Mouse (Mus musculus) kidney, postnatal 0 days (tissue): ENCODE measurements at regions not wholly inside any gene's neighbourhood (a gene's known extent, or its start where the extent isn't known, plus 50 kb on each side); places are given as distances from the start of the nearest gene placed in this dataset.

Experiments
- ATAC-seq: fragments of 200-750 bp; cut with Nextera tagmentation; replicated peaks from 2 replicates; pipeline ENCODE4 v1.8.0; 2017; ENCODE audit warnings: low read depth, moderate number of reproducible peaks, moderate TSS enrichment, moderate library complexity; ENCODE audit not compliant: low FRiP score
- DNase-seq: peaks from one replicate; pipeline ENCODE4 v3.0.0-alpha.2; 2016; ENCODE audit warnings: low spot score
- H3K27ac ChIP-seq: fragments of 300-500 bp; sonication (generic); 2 replicates; pipeline ENCODE4 v1.5.1; 2014; ENCODE audit warnings: mild to moderate bottlenecking
- H3K27me3 ChIP-seq: fragments of 300-500 bp; sonication (generic); 2 replicates; pipeline ENCODE4 v1.6.1; 2014; ENCODE audit warnings: low read length, mixed read lengths; ENCODE audit not compliant: insufficient read depth
- H3K36me3 ChIP-seq: fragments of 300-500 bp; sonication (generic); 2 replicates; pipeline ENCODE4 v1.6.1; 2014; ENCODE audit warnings: low read length, mixed read lengths; ENCODE audit not compliant: insufficient read depth
- H3K4me1 ChIP-seq: fragments of 300-500 bp; sonication (generic); replicated peaks from 2 replicates; pipeline ENCODE4 v1.6.1; 2014; ENCODE audit warnings: antibody characterized with exemption, low read length, mixed read lengths; ENCODE audit not compliant: insufficient read depth
- H3K4me2 ChIP-seq: fragments of 300-500 bp; sonication (generic); 2 replicates; pipeline ENCODE4 v1.6.1; 2014; ENCODE audit warnings: mild to moderate bottlenecking, low read length, moderate library complexity, mixed read lengths
- H3K4me3 ChIP-seq: fragments of 300-500 bp; sonication (generic); replicated peaks from 2 replicates; pipeline ENCODE4 v1.5.1; 2014; ENCODE audit warnings: low read depth, low read length
- H3K9ac ChIP-seq: fragments of 300-500 bp; sonication (generic); 2 replicates; pipeline ENCODE4 v1.6.1; 2014; ENCODE audit warnings: low read depth, low read length
- H3K9me3 ChIP-seq: fragments of 300-500 bp; sonication (generic); replicated peaks from 2 replicates; pipeline ENCODE4 v1.6.1; 2016; ENCODE audit warnings: low read length, inconsistent platforms, mixed read lengths
- CTCF ChIP-seq: IDR thresholded peaks from 2 replicates; pipeline ENCODE4 v1.5.1; 2016; ENCODE audit warnings: antibody characterized with exemption, low read depth, mild to moderate bottlenecking, moderate library complexity
- WGBS: fragments of 180-500 bp; shearing (Covaris S2); extraction: QIAGEN DNeasy Blood & Tissue Kit; methylation state at CpG from one replicate; pipeline ENCODE4 v1.1.7; 2014; 5-methylcytosine and 5-hydroxymethylcytosine counted together

GRCm38 (mm10) chr14:100665361-100665955, 381.0 kb upstream of the Klf12 start:
- Histone ChIP-seq H3K4me2 (no peak overlapping the region), H3K9ac (no peak overlapping the region), H3K27me3 (no peaks in the 10 kb centered on the region), H3K27ac (no peak overlapping the region), H3K9me3 (no peaks in the 10 kb centered on the region), H3K36me3 (no peaks in the 10 kb centered on the region), H3K4me1 (no peaks in the 10 kb centered on the region), H3K4me3 (no peak overlapping the region)
- no peak for ATAC-seq
- DNase-seq: no peak
- 40% methylated on average over 9 of the region's 9 CpGs for WGBS
- TF ChIP-seq CTCF: no peak

GRCm38 (mm10) chr14:100664180-100664579, 379.7 kb upstream of the Klf12 start:
- 83% methylated on average over 3 of the region's 3 CpGs for WGBS
- no peak for DNase-seq
- no peak for ATAC-seq

GRCm38 (mm10) chr14:100642076-100642475, 357.6 kb upstream of the Klf12 start:
- ATAC-seq: no peak
- no peaks in the 10 kb centered on the region for H3K36me3 ChIP-seq
- no peak for DNase-seq
- no peak overlapping the region for H3K27ac ChIP-seq
- H3K4me2 ChIP-seq: no peak overlapping the region
- no peaks in the 10 kb centered on the region for H3K9me3 ChIP-seq
- no peak overlapping the region for H3K4me3 ChIP-seq
- H3K27me3 ChIP-seq: no peaks in the 10 kb centered on the region
- 55% methylated on average over 2 of the region's 2 CpGs for WGBS
- H3K9ac ChIP-seq: no peak overlapping the region
- no peak for TF ChIP-seq CTCF
- no peaks in the 10 kb centered on the region for H3K4me1 ChIP-seq

More at GRCm38 (mm10) chr14:100664180-100664579, 379.7 kb upstream of the Klf12 start:
- no peaks in the 10 kb centered on the region for H3K36me3 ChIP-seq
- no peaks in the 10 kb centered on the region for H3K9me3 ChIP-seq
- H3K9ac ChIP-seq: no peak overlapping the region
- no peak overlapping the region for H3K4me2 ChIP-seq
- no peaks in the 10 kb centered on the region for H3K27me3 ChIP-seq
- H3K4me1 ChIP-seq: no peaks in the 10 kb centered on the region
- no peak overlapping the region for H3K27ac ChIP-seq
- no peak overlapping the region for H3K4me3 ChIP-seq
- no peak for TF ChIP-seq CTCF

GRCm38 (mm10) chr14:100634521-100634920, 350.0 kb upstream of the Klf12 start:
- ATAC-seq: no peak
- no peak overlapping the region for H3K4me3 ChIP-seq

GRCm38 (mm10) chr14:100631676-100632075, 347.2 kb upstream of the Klf12 start:
- H3K9ac ChIP-seq: no peak overlapping the region
- H3K4me2 ChIP-seq: no peak overlapping the region
- no peaks in the 10 kb centered on the region for H3K4me1 ChIP-seq
- H3K4me3 ChIP-seq: no peak overlapping the region
- H3K27me3 ChIP-seq: no peaks in the 10 kb centered on the region
- H3K27ac ChIP-seq: no peak overlapping the region
- H3K36me3 ChIP-seq: no peaks in the 10 kb centered on the region
- WGBS: 77% methylated on average over 1 of the region's 1 CpGs
- no peaks in the 10 kb centered on the region for H3K9me3 ChIP-seq
- no peak for TF ChIP-seq CTCF
- DNase-seq (no peak), ATAC-seq (no peak)

More at GRCm38 (mm10) chr14:100634521-100634920, 350.0 kb upstream of the Klf12 start:
- TF ChIP-seq CTCF: no peak
- no peaks in the 10 kb centered on the region for H3K4me1 ChIP-seq
- no peaks in the 10 kb centered on the region for H3K27me3 ChIP-seq
- 56% methylated on average over 6 of the region's 6 CpGs for WGBS
- H3K9ac ChIP-seq: no peak overlapping the region
- no peaks in the 10 kb centered on the region for H3K36me3 ChIP-seq
- no peak for DNase-seq
- no peaks in the 10 kb centered on the region for H3K9me3 ChIP-seq
- no peak overlapping the region for H3K27ac ChIP-seq
- H3K4me2 ChIP-seq: no peak overlapping the region

GRCm38 (mm10) chr14:100630197-100630596, 345.7 kb upstream of the Klf12 start:
- ATAC-seq (no peak), DNase-seq (no peak)
- Histone ChIP-seq H3K4me3 (no peak overlapping the region), H3K9ac (no peak overlapping the region), H3K27ac (no peak overlapping the region), H3K9me3 (no peaks in the 10 kb centered on the region), H3K4me2 (no peak overlapping the region), H3K27me3 (no peaks in the 10 kb centered on the region), H3K4me1 (no peaks in the 10 kb centered on the region), H3K36me3 (no peaks in the 10 kb centered on the region)
- WGBS: 68% methylated on average over 6 of the region's 6 CpGs
- no peak for TF ChIP-seq CTCF

- Histone ChIP-seq H3K4me3 (no peak overlapping the region), H3K4me2 (no peak overlapping the region), H3K36me3 (no peaks in the 10 kb centered on the region), H3K9ac (no peak overlapping the region), H3K9me3 (no peaks in the 10 kb centered on the region), H3K27me3 (no peaks in the 10 kb centered on the region), H3K4me1 (no peaks in the 10 kb centered on the region), H3K27ac (no peak overlapping the region)
- WGBS: 29% methylated on average over 2 of the region's 2 CpGs
- DNase-seq (no peak), ATAC-seq (no peak)
- no peak for TF ChIP-seq CTCF
These were observed 343.0 kb upstream of the Klf12 start for GRCm38 (mm10) chr14:100627523-100627922.
